ENCODE assay signal across 8 mouse cellular contexts in genomic region chr13:21401166-21401565, GRCm38 (mm10). TPM values are rescaled to one million over a fixed set of nuclear protein-coding genes. Genes with fewer than 3 reads are reported as not detected.
DNase-seq lines count a peak whose midpoint lies in the region; ATAC-seq and TF ChIP-seq lines count a peak whose summit lies in the region.
"Had no signal": no experiment of that assay in that cellular context is flagged by ENCODE, and none has a peak within 500 bp of the region (broad histone marks: within the 10 kb centered on the region; RNA-seq: fewer than 3 reads in every experiment).

No protein-coding gene starts in this region.

- WGBS in lung, embryonic 15.5 days, result 68% methylated on average over 3 of the region's 3 CpGs
- 60% methylated on average over 3 of the region's 3 CpGs for WGBS in lung, adult 2 months
- 70% methylated on average over 3 of the region's 3 CpGs for WGBS in forebrain, embryonic 15.5 days
- WGBS in liver, embryonic 11.5 days, result 77% methylated on average over 3 of the region's 3 CpGs
- 67% methylated on average over 3 of the region's 3 CpGs for WGBS in stomach, embryonic 16.5 days

- no peak for ATAC-seq in lung, embryonic 15.5 days (ENCODE audit: borderline replicate concordance, extremely low read depth, low FRiP score, low TSS enrichment)
- no peak for ATAC-seq in forebrain, embryonic 15.5 days (replicated peaks)
- no peak for ATAC-seq in liver, embryonic 11.5 days (replicated peaks; ENCODE audit: low FRiP score)
- ATAC-seq in stomach, embryonic 16.5 days (ENCODE audit: insufficient read depth, low FRiP score), result no peak
- ATAC-seq in inflammation-experienced regulatory T-cells, adult 6 months, result no peak

- no peaks in the 10 kb centered on the region for H3K27me3 ChIP-seq in lung, embryonic 15.5 days
- no peaks in the 10 kb centered on the region for H3K27me3 ChIP-seq in forebrain, embryonic 15.5 days
- no peaks in the 10 kb centered on the region for H3K27me3 ChIP-seq in liver, embryonic 11.5 days (replicated peaks; ENCODE audit: control insufficient read depth, insufficient read depth, low read length)
- no peaks in the 10 kb centered on the region for H3K27me3 ChIP-seq in stomach, embryonic 16.5 days (ENCODE audit: control insufficient read depth, insufficient read depth, low read length)

- no peak for DNase-seq in lung, adult 2 months
- no peak for DNase-seq in liver, embryonic 11.5 days (ENCODE audit: low spot score)
- no peak for DNase-seq in urinary bladder, postnatal 25 days (ENCODE audit: low spot score)

- no peak for TF ChIP-seq CTCF in lung, adult 2 months (IDR thresholded peaks at IDR 0.05; ENCODE audit: insufficient read depth, low read length)

- peak overlapping the region; percentile 62 for H3K4me2 ChIP-seq in lung, embryonic 15.5 days
- H3K4me2 ChIP-seq in forebrain, embryonic 15.5 days (replicated peaks), result peak overlapping the region; percentile 67
- peak overlapping the region; percentile 79 for H3K4me2 ChIP-seq in liver, embryonic 11.5 days
- peak overlapping the region; percentile 69 for H3K4me2 ChIP-seq in stomach, embryonic 16.5 days (ENCODE audit: low read depth, low read length)

- peaks cover 11% of the 10 kb centered on the region; the same call in 1 of the 2 replicates for H3K4me1 ChIP-seq in lung, embryonic 15.5 days
- peaks cover 6% of the 10 kb centered on the region; the same call in 1 of the 2 replicates for H3K4me1 ChIP-seq in lung, adult 2 months (ENCODE audit: control insufficient read depth, insufficient read depth, low read length)
- H3K4me1 ChIP-seq in forebrain, embryonic 15.5 days, result peaks cover 32% of the 10 kb centered on the region
- no peaks in the 10 kb centered on the region; the same call in 1 of the 2 replicates for H3K4me1 ChIP-seq in liver, embryonic 11.5 days (replicated peaks; ENCODE audit: control insufficient read depth, insufficient read depth, low read length)
- peaks cover 12% of the 10 kb centered on the region for H3K4me1 ChIP-seq in stomach, embryonic 16.5 days (ENCODE audit: control insufficient read depth, insufficient read depth, low read length)

- no peak overlapping the region for H3K27ac ChIP-seq in lung, embryonic 15.5 days
- H3K27ac ChIP-seq in forebrain, embryonic 15.5 days (replicated peaks), result no peak overlapping the region
- H3K27ac ChIP-seq in liver, embryonic 11.5 days (ENCODE audit: low read depth, low read length), result no peak overlapping the region
- H3K27ac ChIP-seq in stomach, embryonic 16.5 days (ENCODE audit: low read length), result no peak overlapping the region

- 0 out of 2 replicates have a peak overlapping the region, but pooled peaks have one; percentile 92 for H3K9ac ChIP-seq in lung, embryonic 15.5 days
- peak overlapping the region; percentile 90; the same call in 1 of the 2 replicates for H3K9ac ChIP-seq in forebrain, embryonic 15.5 days (replicated peaks)
- H3K9ac ChIP-seq in liver, embryonic 11.5 days (ENCODE audit: low read depth, low read length), result peak overlapping the region; percentile 93; the same call in 1 of the 2 replicates
- peak overlapping the region; percentile 52; the same call in 1 of the 2 replicates for H3K9ac ChIP-seq in stomach, embryonic 16.5 days (ENCODE audit: low read length)

- H3K4me3 ChIP-seq in lung, embryonic 15.5 days, result peak overlapping the region; percentile 89
- H3K4me3 ChIP-seq in lung, adult 2 months (replicated peaks; ENCODE audit: extremely low read depth, low read depth, low read length), result no peak overlapping the region
- H3K4me3 ChIP-seq in forebrain, embryonic 15.5 days, result peak overlapping the region; percentile 97
- H3K4me3 ChIP-seq in liver, embryonic 11.5 days (ENCODE audit: low read depth, low read length), result peak overlapping the region; percentile 85
- H3K4me3 ChIP-seq in stomach, embryonic 16.5 days (replicated peaks; ENCODE audit: low read length), result peak overlapping the region; percentile 86

- TF ChIP-seq POLR2A in lung, adult 2 months (IDR thresholded peaks at IDR 0.05; ENCODE audit: borderline replicate concordance, extremely low read depth, low read depth, low read length), result no peak

- H3K36me3 ChIP-seq in lung, embryonic 15.5 days, result peaks cover 17% of the 10 kb centered on the region
- H3K36me3 ChIP-seq in forebrain, embryonic 15.5 days, result peaks cover 11% of the 10 kb centered on the region
- H3K36me3 ChIP-seq in liver, embryonic 11.5 days (ENCODE audit: control insufficient read depth, insufficient read depth, low read length), result peaks cover 2% of the 10 kb centered on the region; the same call in 1 of the 2 replicates
- H3K36me3 ChIP-seq in stomach, embryonic 16.5 days (ENCODE audit: control insufficient read depth, insufficient read depth, low read length), result no peaks in the 10 kb centered on the region

- no peaks in the 10 kb centered on the region for H3K9me3 ChIP-seq in lung, embryonic 15.5 days
- H3K9me3 ChIP-seq in forebrain, embryonic 15.5 days, result no peaks in the 10 kb centered on the region
- H3K9me3 ChIP-seq in liver, embryonic 11.5 days (ENCODE audit: control insufficient read depth, low read length), result no peaks in the 10 kb centered on the region
- H3K9me3 ChIP-seq in stomach, embryonic 16.5 days (replicated peaks; ENCODE audit: control insufficient read depth, low read length), result no peaks in the 10 kb centered on the region

RNA-seq across cellular contexts. Expression of gene Zkscan3, which starts 1.4 kb away (rescaled TPM):
- polyA plus RNA-seq in lung, embryonic 15.5 days (2015; fragmentation: Nextera tagmentation; extraction: Ambion mirVana), result 83.4 and 90.4 TPM in 2 replicates
- polyA plus RNA-seq in lung, adult 2 months (2012; rRNA removed), result 18.2 and 18.7 TPM in 2 replicates
- 94.1 and 98.8 TPM in 2 replicates for polyA plus RNA-seq in forebrain, embryonic 15.5 days (2015; fragmentation: Nextera tagmentation; extraction: Ambion mirVana)
- 49.7 and 53.4 TPM in 2 replicates for polyA plus RNA-seq in liver, embryonic 11.5 days (2014; fragmentation: Nextera tagmentation; extraction: Ambion mirVana)
- 66.8 and 73.7 TPM in 2 replicates for polyA plus RNA-seq in stomach, embryonic 16.5 days (2015; fragmentation: Nextera tagmentation; extraction: Ambion mirVana)
- 10 to 100 TPM; 23.7 to 42.0 (median 33.0) TPM for polyA plus RNA-seq in inflammation-experienced regulatory T-cells, adult 6 months (2017; shearing (Covaris generic))

RNA-seq across cellular contexts. Expression of gene Zscan12, which starts 38.5 kb away (rescaled TPM):
- 12.6 and 13.3 TPM in 2 replicates for polyA plus RNA-seq in lung, embryonic 15.5 days (2015; fragmentation: Nextera tagmentation; extraction: Ambion mirVana)
- 1.1 and 1.8 TPM in 2 replicates for polyA plus RNA-seq in lung, adult 2 months (2012; rRNA removed)
- 16.4 and 16.7 TPM in 2 replicates for polyA plus RNA-seq in forebrain, embryonic 15.5 days (2015; fragmentation: Nextera tagmentation; extraction: Ambion mirVana)
- polyA plus RNA-seq in liver, embryonic 11.5 days (2014; fragmentation: Nextera tagmentation; extraction: Ambion mirVana), result 10.2 and 12.0 TPM in 2 replicates
- 8.6 and 9.6 TPM in 2 replicates for polyA plus RNA-seq in stomach, embryonic 16.5 days (2015; fragmentation: Nextera tagmentation; extraction: Ambion mirVana)
- polyA plus RNA-seq in inflammation-experienced regulatory T-cells, adult 6 months (2017; shearing (Covaris generic)), result 1 to 10 TPM; 3.9 to 9.2 (median 8.1) TPM

RNA-seq across cellular contexts. Expression of gene Pgbd1, which starts 39.7 kb away (rescaled TPM):
- polyA plus RNA-seq in lung, embryonic 15.5 days (2015; fragmentation: Nextera tagmentation; extraction: Ambion mirVana), result 2.8 and 3.0 TPM in 2 replicates
- polyA plus RNA-seq in lung, adult 2 months (2012; rRNA removed), result 0.31 and 0.73 TPM in 2 replicates
- 2.8 and 3.5 TPM in 2 replicates for polyA plus RNA-seq in forebrain, embryonic 15.5 days (2015; fragmentation: Nextera tagmentation; extraction: Ambion mirVana)
- polyA plus RNA-seq in liver, embryonic 11.5 days (2014; fragmentation: Nextera tagmentation; extraction: Ambion mirVana), result 2.4 and 2.8 TPM in 2 replicates
- polyA plus RNA-seq in stomach, embryonic 16.5 days (2015; fragmentation: Nextera tagmentation; extraction: Ambion mirVana), result 2.3 and 2.4 TPM in 2 replicates
- polyA plus RNA-seq in inflammation-experienced regulatory T-cells, adult 6 months (2017; shearing (Covaris generic)), result 1 to 10 TPM in 2 of 3 experiments, under 1 TPM in 1; 0.68 to 1.7 (median 1.6) TPM

RNA-seq across cellular contexts. Expression of gene Zscan26, which starts 52.4 kb away (rescaled TPM):
- polyA plus RNA-seq in lung, embryonic 15.5 days (2015; fragmentation: Nextera tagmentation; extraction: Ambion mirVana), result 31.3 and 33.8 TPM in 2 replicates
- 12.9 and 21.4 TPM in 2 replicates for polyA plus RNA-seq in lung, adult 2 months (2012; rRNA removed)
- polyA plus RNA-seq in forebrain, embryonic 15.5 days (2015; fragmentation: Nextera tagmentation; extraction: Ambion mirVana), result 19.3 and 20.8 TPM in 2 replicates
- 13.5 and 16.6 TPM in 2 replicates for polyA plus RNA-seq in liver, embryonic 11.5 days (2014; fragmentation: Nextera tagmentation; extraction: Ambion mirVana)
- 27.1 and 30.3 TPM in 2 replicates for polyA plus RNA-seq in stomach, embryonic 16.5 days (2015; fragmentation: Nextera tagmentation; extraction: Ambion mirVana)
- polyA plus RNA-seq in inflammation-experienced regulatory T-cells, adult 6 months (2017; shearing (Covaris generic)), result 10 to 100 TPM; 42.6 to 84.1 (median 72.6) TPM

RNA-seq across cellular contexts. Expression of gene Olfr1367, which starts 54.5 kb away (rescaled TPM):
- polyA plus RNA-seq in lung, embryonic 15.5 days (2015; fragmentation: Nextera tagmentation; extraction: Ambion mirVana), result not detected in 2 replicates
- not detected in 2 replicates for polyA plus RNA-seq in lung, adult 2 months (2012; rRNA removed)
- not detected in 2 replicates for polyA plus RNA-seq in forebrain, embryonic 15.5 days (2015; fragmentation: Nextera tagmentation; extraction: Ambion mirVana)
- polyA plus RNA-seq in liver, embryonic 11.5 days (2014; fragmentation: Nextera tagmentation; extraction: Ambion mirVana), result not detected in 2 replicates
- polyA plus RNA-seq in stomach, embryonic 16.5 days (2015; fragmentation: Nextera tagmentation; extraction: Ambion mirVana), result not detected in 2 replicates
- polyA plus RNA-seq in inflammation-experienced regulatory T-cells, adult 6 months (2017; shearing (Covaris generic)), result not detected
- polyA plus RNA-seq: testis, adult 2 months had no signal
